Mouse (Mus musculus) liver, embryonic 13.5 days (tissue): ENCODE data around the gene Rexo1. TPM values are rescaled to one million over a fixed set of nuclear protein-coding genes. Genes with fewer than 3 reads are reported as not detected.
A peak's percentile ranks its signal among the peaks of the same experiment; 100 is the strongest.

Experiments used
- ATAC-seq: fragments of 200-750 bp; cut with Nextera tagmentation; 2 replicates; pipeline ENCODE4 v1.8.0; 2017; ENCODE audit warnings: low read depth, mild to moderate bottlenecking, moderate number of reproducible peaks, moderate library complexity
- DNase-seq: peaks from one replicate; pipeline ENCODE4 v3.0.0; 2022
- H3K27ac ChIP-seq: fragments of 300-500 bp; sonication (generic); 2 replicates; pipeline ENCODE4 v1.5.1; 2015; ENCODE audit warnings: moderate library complexity, mild to moderate bottlenecking, inconsistent platforms
- H3K27me3 ChIP-seq: fragments of 300-500 bp; sonication (generic); 2 replicates; pipeline ENCODE4 v1.6.1; 2015; ENCODE audit warnings: mild to moderate bottlenecking, inconsistent platforms
- H3K36me3 ChIP-seq: fragments of 300-500 bp; sonication (generic); 2 replicates; pipeline ENCODE4 v1.6.1; 2015; ENCODE audit warnings: mild to moderate bottlenecking, inconsistent platforms
- H3K4me1 ChIP-seq: fragments of 300-500 bp; sonication (generic); replicated peaks from 2 replicates; pipeline ENCODE4 v1.6.1; 2015; ENCODE audit warnings: inconsistent platforms
- H3K4me2 ChIP-seq: fragments of 300-500 bp; sonication (generic); 2 replicates; pipeline ENCODE4 v1.6.1; 2015; ENCODE audit warnings: inconsistent platforms, mild to moderate bottlenecking, moderate library complexity
- H3K4me3 ChIP-seq: fragments of 300-500 bp; sonication (generic); replicated peaks from 2 replicates; pipeline ENCODE4 v1.5.1; 2015; ENCODE audit warnings: mild to moderate bottlenecking, inconsistent platforms
- H3K9ac ChIP-seq: fragments of 300-500 bp; sonication (generic); 2 replicates; pipeline ENCODE4 v1.6.1; 2015; ENCODE audit warnings: mild to moderate bottlenecking, inconsistent platforms
- H3K9me3 ChIP-seq: fragments of 300-500 bp; sonication (generic); replicated peaks from 2 replicates; pipeline ENCODE4 v1.6.1; 2016; ENCODE audit warnings: inconsistent platforms
- WGBS: fragments of 180-500 bp; shearing (Covaris S2); methylation state at CpG from one replicate; pipeline ENCODE4 v1.1.7; 2015; ENCODE audit not compliant: insufficient replicate concordance; 5-methylcytosine and 5-hydroxymethylcytosine counted together
- polyA plus RNA-seq: library from polyadenylated mRNA; unstranded; fragments of >200 nt; fragmentation: Nextera tagmentation; extraction: Ambion mirVana; gene quantifications from 2 replicates; pipeline ENCODE4 v1.2.1, GENCODE M21; 2015

The Rexo1 gene
- polyA plus RNA-seq, 1 experiment from 2014 or later, result 13.8 TPM

GRCm38 (mm10) chr10:80533704-80534103 lies 27.7 kb downstream of the Rexo1 start:
- peaks cover 60% of the 10 kb centered on the region for H3K4me1 ChIP-seq
- peak overlapping the region; percentile 92 for H3K27ac ChIP-seq
- peak; percentile 78 for ATAC-seq
- H3K36me3 ChIP-seq, result no peaks in the 10 kb centered on the region
- 5% methylated on average over 7 of the region's 7 CpGs for WGBS
- H3K9ac ChIP-seq, result peak overlapping the region; percentile 72
- H3K27me3 ChIP-seq, result peaks cover 30% of the 10 kb centered on the region
- no peaks in the 10 kb centered on the region for H3K9me3 ChIP-seq
- H3K4me2 ChIP-seq, result peak overlapping the region; percentile 90
- no peak overlapping the region for H3K4me3 ChIP-seq
- DNase-seq, result peak; percentile 76

- WGBS, result 69% methylated on average over 11 of the region's 11 CpGs
- H3K9me3 ChIP-seq, result no peaks in the 10 kb centered on the region
- peaks cover 29% of the 10 kb centered on the region for H3K27me3 ChIP-seq
- ATAC-seq (peak; percentile 47), DNase-seq (peak; percentile 39)
- peak overlapping the region; percentile 36 for H3K4me2 ChIP-seq
- H3K9ac ChIP-seq, result no peak overlapping the region
- H3K27ac ChIP-seq, result peak overlapping the region; percentile 67
- no peaks in the 10 kb centered on the region for H3K36me3 ChIP-seq
- peaks cover 51% of the 10 kb centered on the region for H3K4me1 ChIP-seq
- H3K4me3 ChIP-seq, result no peak overlapping the region
These were observed 28.6 kb downstream of the Rexo1 start for GRCm38 (mm10) chr10:80532783-80533182.

DNA sequence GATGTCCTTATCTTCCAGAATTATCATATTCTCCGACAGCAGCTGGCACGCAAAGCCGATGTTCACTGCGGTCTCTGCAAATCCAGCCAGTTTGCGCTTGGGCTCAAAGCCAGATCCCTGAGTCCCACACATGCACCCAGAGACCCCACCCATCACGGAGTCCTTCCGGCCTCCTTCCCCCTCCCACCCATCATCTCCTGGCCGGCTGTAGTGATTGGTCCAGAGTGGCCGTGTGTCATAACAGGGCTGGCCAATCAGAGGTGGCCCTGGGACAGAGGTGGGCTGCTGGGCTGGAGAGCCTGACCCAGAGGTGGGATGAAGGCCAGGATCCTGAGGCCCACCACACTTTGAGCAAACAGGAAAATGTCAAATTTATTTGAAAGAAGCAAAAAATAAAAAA lies 35.2 kb downstream of the Rexo1 start:
- Histone ChIP-seq H3K9me3 (peaks cover 5% of the 10 kb centered on the region; the same call in 1 of the 2 replicates), H3K27ac (no peak overlapping the region), H3K4me2 (no peak overlapping the region), H3K27me3 (peaks cover 48% of the 10 kb centered on the region), H3K36me3 (no peaks in the 10 kb centered on the region), H3K4me1 (no peaks in the 10 kb centered on the region), H3K4me3 (no peak overlapping the region), H3K9ac (no peak overlapping the region)
- DNase-seq (no peak), ATAC-seq (no peak)
- 37% methylated on average over 9 of the region's 9 CpGs for WGBS

DNA sequence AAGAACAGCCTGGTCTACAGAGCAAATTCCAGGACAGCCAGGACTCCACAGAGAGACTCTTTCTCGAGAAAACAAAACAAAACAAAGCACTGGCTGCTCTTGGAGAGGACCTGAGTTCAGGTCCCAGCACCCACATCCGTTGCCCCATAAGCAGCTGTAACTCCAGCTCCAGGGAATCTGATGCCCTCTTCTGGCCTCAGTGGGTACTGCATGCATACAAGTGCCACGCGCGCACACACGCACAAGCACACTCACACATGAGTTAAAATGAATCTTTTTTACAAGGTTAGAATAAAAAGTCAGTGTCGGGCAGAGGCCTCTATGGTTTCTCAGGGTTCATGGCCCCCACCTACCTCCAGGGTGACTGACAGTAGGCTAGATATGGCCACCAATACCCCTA lies 38.1 kb downstream of the Rexo1 start:
- Histone ChIP-seq H3K4me2 (no peak overlapping the region), H3K9me3 (peaks cover 5% of the 10 kb centered on the region; the same call in 1 of the 2 replicates), H3K4me3 (no peak overlapping the region), H3K9ac (no peak overlapping the region), H3K36me3 (no peaks in the 10 kb centered on the region), H3K27ac (no peak overlapping the region), H3K27me3 (peaks cover 38% of the 10 kb centered on the region), H3K4me1 (no peaks in the 10 kb centered on the region)
- WGBS, result 86% methylated on average over 7 of the region's 7 CpGs
- ATAC-seq (no peak), DNase-seq (no peak)

- H3K27ac ChIP-seq, result no peak overlapping the region
- no peak overlapping the region for H3K4me3 ChIP-seq
- H3K9me3 ChIP-seq, result peaks cover 5% of the 10 kb centered on the region; the same call in 1 of the 2 replicates
- H3K9ac ChIP-seq, result no peak overlapping the region
- H3K4me1 ChIP-seq, result no peaks in the 10 kb centered on the region
- no peak overlapping the region for H3K4me2 ChIP-seq
- H3K27me3 ChIP-seq, result peaks cover 43% of the 10 kb centered on the region
- DNase-seq (no peak), ATAC-seq (no peak)
- H3K36me3 ChIP-seq, result no peaks in the 10 kb centered on the region
- WGBS, result 65% methylated on average over 2 of the region's 2 CpGs
These were observed 42.1 kb downstream of the Rexo1 start for GRCm38 (mm10) chr10:80519287-80519686.

DNA sequence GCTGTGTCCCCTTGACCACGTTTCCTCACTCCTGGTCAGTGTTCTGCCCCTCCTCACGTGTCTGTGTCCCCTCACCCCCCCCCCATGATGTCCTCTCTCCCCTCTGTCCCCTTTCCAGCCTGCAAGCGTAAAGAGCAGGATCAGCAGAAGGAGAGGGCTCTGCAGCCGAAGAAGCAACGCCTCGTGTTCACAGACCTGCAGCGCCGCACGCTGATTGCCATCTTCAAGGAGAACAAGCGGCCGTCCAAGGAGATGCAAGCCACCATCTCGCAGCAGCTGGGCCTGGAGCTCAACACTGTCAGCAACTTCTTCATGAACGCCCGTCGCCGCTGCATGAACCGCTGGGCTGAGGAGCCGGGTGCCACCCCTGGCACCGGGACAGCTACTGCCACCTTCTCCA lies 47.6 kb downstream of the Rexo1 start:
- H3K4me3 ChIP-seq, result no peak overlapping the region
- ATAC-seq (no peak), DNase-seq (no peak)
- H3K27me3 ChIP-seq, result peaks cover 84% of the 10 kb centered on the region
- H3K4me2 ChIP-seq, result no peak overlapping the region
- no peaks in the 10 kb centered on the region for H3K9me3 ChIP-seq
- peaks cover 8% of the 10 kb centered on the region for H3K4me1 ChIP-seq
- H3K27ac ChIP-seq, result no peak overlapping the region
- H3K36me3 ChIP-seq, result no peaks in the 10 kb centered on the region
- 15% methylated on average over 19 of the region's 19 CpGs for WGBS
- H3K9ac ChIP-seq, result no peak overlapping the region

DNA sequence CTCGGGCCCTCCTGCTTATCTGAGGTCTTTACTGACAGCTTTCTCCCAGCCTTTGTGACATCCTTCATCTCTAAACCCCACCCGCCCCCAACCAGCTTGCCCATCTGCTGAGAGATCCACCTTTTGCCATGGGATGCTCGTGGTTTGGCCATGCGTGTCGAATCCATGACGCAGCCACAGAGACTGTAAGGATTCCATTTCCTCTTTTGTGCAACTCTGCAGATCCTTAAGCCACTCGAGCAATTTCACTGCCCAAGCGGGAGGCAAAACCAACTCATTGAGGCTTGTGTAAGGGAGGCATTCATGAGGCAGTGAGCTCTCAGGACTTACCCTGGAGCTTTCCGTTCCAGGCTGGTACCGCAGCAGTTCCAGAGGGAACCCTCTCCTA lies 51.1 kb downstream of the Rexo1 start:
- H3K4me3 ChIP-seq, result no peak overlapping the region; the same call in 1 of the 2 replicates
- 35% methylated on average over 10 of the region's 10 CpGs for WGBS
- H3K4me1 ChIP-seq, result peaks cover 13% of the 10 kb centered on the region
- DNase-seq (no peak), ATAC-seq (no peak)
- H3K9ac ChIP-seq, result peak overlapping the region; percentile 57; the same call in 1 of the 2 replicates
- peaks cover 91% of the 10 kb centered on the region for H3K27me3 ChIP-seq
- no peaks in the 10 kb centered on the region for H3K9me3 ChIP-seq
- H3K36me3 ChIP-seq, result no peaks in the 10 kb centered on the region
- peak overlapping the region; percentile 66 for H3K4me2 ChIP-seq
- no peak overlapping the region for H3K27ac ChIP-seq

GRCm38 (mm10) chr10:80509412-80510272 lies 51.7 kb downstream of the Rexo1 start:
- Histone ChIP-seq H3K36me3 (no peaks in the 10 kb centered on the region), H3K9ac (peak overlapping the region; percentile 57), H3K27me3 (peaks cover 91% of the 10 kb centered on the region), H3K4me3 (peak overlapping the region; percentile 47), H3K4me1 (peaks cover 13% of the 10 kb centered on the region), H3K27ac (no peak overlapping the region), H3K4me2 (peak overlapping the region; percentile 66), H3K9me3 (no peaks in the 10 kb centered on the region)
- WGBS, result 5% methylated on average over 20 of the region's 20 CpGs
- peak; percentile 67 for DNase-seq
- peak; percentile 40 for ATAC-seq

DNA sequence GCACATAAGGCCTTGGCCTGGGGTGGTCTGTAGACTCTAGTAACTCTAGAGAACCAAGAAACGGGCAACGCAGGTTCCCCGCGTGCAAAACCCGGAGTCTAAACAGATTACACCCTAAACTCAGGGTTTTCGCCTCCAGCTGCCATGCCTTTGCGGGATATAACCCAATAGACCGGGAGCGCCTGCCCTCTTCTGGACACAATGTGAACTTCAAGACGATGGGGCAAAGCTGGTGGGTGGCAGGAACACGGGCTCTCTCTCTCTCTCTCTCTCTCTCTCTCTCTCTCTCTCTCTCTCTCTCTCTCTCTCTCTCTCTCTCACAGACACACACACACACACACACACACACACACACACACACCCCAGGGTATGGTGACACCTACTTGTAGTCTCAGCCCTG lies 55.1 kb downstream of the Rexo1 start:
- Histone ChIP-seq H3K27ac (no peak overlapping the region), H3K36me3 (no peaks in the 10 kb centered on the region), H3K27me3 (peaks cover 88% of the 10 kb centered on the region), H3K4me1 (peaks cover 26% of the 10 kb centered on the region), H3K4me2 (no peak overlapping the region), H3K9me3 (no peaks in the 10 kb centered on the region), H3K9ac (no peak overlapping the region), H3K4me3 (no peak overlapping the region)
- 0% methylated on average over 11 of the region's 11 CpGs for WGBS
- no peak for ATAC-seq
- DNase-seq, result peak; percentile 63

DNA sequence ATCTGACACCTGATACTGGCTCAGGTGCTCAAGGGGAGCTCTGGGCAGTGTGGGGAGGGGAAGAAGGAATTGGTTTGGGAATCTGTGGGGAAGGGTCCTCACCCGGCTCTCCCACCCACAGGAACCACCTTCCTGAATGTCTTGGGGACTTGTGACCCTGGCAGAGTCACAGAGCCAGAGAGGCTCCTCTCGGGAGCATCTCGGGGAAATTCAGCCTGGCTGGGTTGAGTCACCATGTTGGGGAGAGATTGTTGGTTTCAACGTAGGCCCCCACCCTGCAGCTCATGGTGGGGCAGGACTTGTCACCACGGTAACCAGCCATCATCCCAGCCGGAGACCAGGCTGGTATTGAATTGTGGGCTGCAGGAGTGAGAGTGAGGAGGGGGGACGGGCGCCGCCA lies 56.6 kb downstream of the Rexo1 start:
- Histone ChIP-seq H3K4me2 (no peak overlapping the region), H3K9ac (no peak overlapping the region), H3K4me1 (peaks cover 20% of the 10 kb centered on the region), H3K27ac (no peak overlapping the region), H3K4me3 (no peak overlapping the region), H3K27me3 (peaks cover 89% of the 10 kb centered on the region), H3K36me3 (no peaks in the 10 kb centered on the region), H3K9me3 (no peaks in the 10 kb centered on the region)
- WGBS, result 7% methylated on average over 7 of the region's 9 CpGs
- DNase-seq (no peak), ATAC-seq (no peak)

- no peak overlapping the region for H3K4me3 ChIP-seq
- H3K4me2 ChIP-seq, result no peak overlapping the region
- no peaks in the 10 kb centered on the region for H3K9me3 ChIP-seq
- no peaks in the 10 kb centered on the region for H3K36me3 ChIP-seq
- no peak for ATAC-seq
- H3K4me1 ChIP-seq, result peaks cover 17% of the 10 kb centered on the region
- H3K9ac ChIP-seq, result no peak overlapping the region
- 4% methylated on average over 27 of the region's 27 CpGs for WGBS
- peaks cover 92% of the 10 kb centered on the region for H3K27me3 ChIP-seq
- no peak overlapping the region for H3K27ac ChIP-seq
- DNase-seq, result no peak
These were observed 57.6 kb downstream of the Rexo1 start for GRCm38 (mm10) chr10:80503599-80504220.
